Mouse (Mus musculus) adrenal gland, postnatal 14 days (tissue): ENCODE results near the gene Kcnh2. TPM values are rescaled to one million over a fixed set of nuclear protein-coding genes. Genes with fewer than 3 reads are reported as not detected.

Source experiments
- DNase-seq: peaks from one replicate; pipeline ENCODE4 v3.0.0; 2021; ENCODE audit warnings: mixed read lengths
- total RNA-seq: library from RNA; stranded (reverse); gene quantifications from 2 replicates; pipeline ENCODE4 v1.2.3, GENCODE M21; 2021

The Kcnh2 gene
- total RNA-seq, 1 experiment from 2014 or later = 10.7 TPM

DNA sequence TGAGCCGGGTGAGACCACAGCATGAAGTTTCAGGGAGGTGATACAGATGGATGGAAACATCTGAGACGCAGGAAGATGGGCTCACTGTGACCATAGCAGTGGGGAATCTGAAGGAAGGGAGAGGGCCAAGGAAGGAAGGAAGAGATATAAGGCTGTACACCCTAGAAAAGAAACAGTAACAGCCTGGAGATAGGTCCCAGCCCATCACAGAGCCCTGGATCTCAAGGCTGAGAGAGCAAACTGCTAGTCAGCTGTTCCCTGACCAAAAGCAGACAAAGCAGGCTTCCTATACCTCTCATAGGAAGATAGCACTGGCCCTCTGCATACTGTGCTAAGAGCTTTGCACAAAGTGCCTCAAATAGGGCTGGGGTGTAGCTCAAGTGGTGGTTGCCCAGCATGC lies 27.3 kb upstream of the Kcnh2 start:
- DNase-seq = no peak

- DNase-seq = no peak
Measured at GRCm38 (mm10) chr5:24374666-24375328, 23.4 kb upstream of the Kcnh2 start.

DNA sequence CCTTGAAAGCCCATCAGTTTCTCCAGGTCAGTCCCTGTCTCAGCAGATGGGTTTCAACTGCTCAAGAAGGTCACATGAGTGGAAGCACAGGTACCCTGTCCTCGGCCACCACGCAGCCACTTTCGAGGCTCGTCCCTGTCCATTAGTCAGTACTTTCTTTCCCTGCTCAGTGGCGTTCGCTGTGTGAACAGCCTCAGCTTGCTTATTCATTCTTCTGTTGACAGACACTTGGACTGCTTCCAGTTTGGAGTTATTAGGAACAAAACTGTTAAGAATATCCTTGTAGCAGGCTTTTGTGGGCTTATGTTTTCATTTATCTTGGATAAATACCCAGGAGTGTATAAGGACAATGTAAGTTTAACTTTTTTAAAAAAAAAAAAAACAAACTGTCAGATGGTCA lies 22.8 kb upstream of the Kcnh2 start:
- no peak for DNase-seq

GRCm38 (mm10) chr5:24373807-24374206 lies 22.4 kb upstream of the Kcnh2 start:
- DNase-seq = no peak

DNA sequence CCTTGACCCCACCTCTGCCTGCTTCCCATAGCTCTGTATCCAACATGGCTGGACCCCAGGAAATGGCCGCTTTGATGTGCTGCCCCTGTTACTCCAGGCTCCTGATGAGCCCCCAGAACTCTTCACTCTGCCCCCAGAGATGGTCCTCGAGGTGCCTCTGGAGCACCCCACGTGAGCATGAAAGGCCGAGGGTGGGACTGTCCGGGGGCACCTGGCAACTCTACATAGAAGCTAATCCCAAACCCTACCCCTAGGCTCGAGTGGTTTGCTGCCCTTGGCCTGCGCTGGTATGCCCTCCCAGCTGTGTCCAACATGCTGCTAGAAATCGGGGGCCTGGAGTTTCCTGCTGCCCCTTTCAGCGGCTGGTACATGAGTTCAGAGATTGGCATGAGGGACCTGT lies 18.4 kb upstream of the Kcnh2 start:
- no peak for DNase-seq

- no peak for DNase-seq
Measured at GRCm38 (mm10) chr5:24366426-24366825, 15.0 kb upstream of the Kcnh2 start.

GRCm38 (mm10) chr5:24365528-24365927 lies 14.1 kb upstream of the Kcnh2 start:
- no peak for DNase-seq

DNA sequence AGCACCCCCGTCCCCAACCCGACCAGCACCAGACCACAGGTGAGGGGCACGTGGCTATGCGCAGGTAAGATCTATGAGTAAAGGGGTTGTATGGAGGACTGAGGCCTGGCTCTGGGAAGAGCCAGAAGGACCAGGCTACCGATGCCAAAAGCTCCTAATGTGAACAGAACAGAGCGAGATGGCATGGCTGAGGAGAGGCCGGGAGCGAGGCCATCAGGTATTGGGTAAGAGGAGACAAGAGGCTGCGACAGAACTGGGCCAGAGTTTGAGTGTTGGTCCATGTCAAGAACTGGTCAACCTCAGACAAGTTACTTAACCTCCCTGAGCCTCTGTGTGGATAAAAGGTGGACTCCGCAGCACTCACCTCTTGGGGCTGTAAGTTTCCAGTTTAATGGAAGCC lies 13.6 kb upstream of the Kcnh2 start:
- DNase-seq = peak; percentile 67

DNA sequence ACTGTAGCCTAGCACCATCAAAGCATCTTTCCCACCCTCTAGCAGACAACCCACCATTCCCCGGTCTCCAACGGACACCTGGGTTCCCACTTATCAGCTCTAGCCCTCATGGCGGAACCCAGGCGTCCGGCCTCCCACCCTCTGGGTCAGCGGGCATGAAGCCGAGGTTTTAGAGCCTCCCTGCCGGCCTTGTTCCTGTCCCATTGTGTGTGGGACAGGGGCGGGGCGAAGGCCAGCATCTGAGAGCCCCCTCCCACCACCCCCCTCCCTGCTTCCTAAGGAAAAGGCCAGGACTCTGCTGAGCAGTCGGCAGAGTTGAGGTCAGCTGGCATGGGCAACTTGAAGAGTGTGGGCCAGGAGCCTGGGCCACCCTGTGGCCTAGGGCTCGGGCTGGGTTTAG lies 13.1 kb upstream of the Kcnh2 start, which contains the start of gene Nos3:
Nos3 (plus strand) TSS at position 303 of the 400 bp plus-strand sequence.
- peak; percentile 65 for DNase-seq

DNA sequence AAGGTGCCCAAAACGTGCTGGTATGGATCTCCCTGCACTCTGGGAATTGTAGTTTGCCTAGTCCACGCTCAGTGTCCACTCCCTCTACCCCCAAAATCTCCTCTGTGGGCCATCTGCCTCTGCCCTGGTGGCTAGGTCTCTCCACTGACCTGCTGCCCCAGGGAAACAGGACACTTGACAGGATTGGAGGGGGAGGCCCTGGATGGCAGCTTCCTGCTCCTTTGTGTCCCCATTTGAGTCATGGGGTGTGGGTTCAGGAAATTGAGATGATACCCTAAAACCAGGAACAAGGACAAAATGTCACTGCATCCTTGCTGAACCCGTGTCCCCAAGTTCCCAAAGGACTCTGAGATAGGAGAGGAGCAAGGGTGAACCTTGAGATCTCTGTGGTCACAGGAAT lies 12.7 kb upstream of the Kcnh2 start:
- DNase-seq = no peak

- DNase-seq = no peak
Measured at GRCm38 (mm10) chr5:24363467-24363866, 12.1 kb upstream of the Kcnh2 start.

- DNase-seq = peak; percentile 90
Measured at GRCm38 (mm10) chr5:24360792-24361454, 9.5 kb upstream of the Kcnh2 start.

- DNase-seq = peak; percentile 89
Measured at GRCm38 (mm10) chr5:24357461-24357860, 6.1 kb upstream of the Kcnh2 start.

DNA sequence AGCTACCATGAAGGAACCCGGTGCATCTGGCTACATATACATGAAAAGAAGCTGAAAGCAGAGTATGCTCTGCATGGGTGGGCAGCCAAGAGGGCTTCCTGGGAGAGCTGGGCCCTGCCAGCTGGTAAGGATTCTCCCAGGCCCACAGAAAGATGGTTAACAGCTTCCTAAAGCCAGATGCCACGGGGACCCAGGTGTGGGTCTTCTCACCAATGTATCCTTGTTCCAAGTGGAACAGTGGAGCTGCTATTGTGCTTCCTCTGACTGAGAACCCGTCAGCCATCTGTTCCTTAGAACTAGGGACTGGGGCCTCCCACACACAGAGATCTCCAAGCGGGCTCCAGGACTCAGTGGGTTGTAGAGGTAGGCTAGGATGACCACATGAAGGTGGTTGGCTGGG lies 5.4 kb upstream of the Kcnh2 start:
- no peak for DNase-seq

GRCm38 (mm10) chr5:24353327-24353726 lies 1.9 kb upstream of the Kcnh2 start:
- DNase-seq = no peak

DNA sequence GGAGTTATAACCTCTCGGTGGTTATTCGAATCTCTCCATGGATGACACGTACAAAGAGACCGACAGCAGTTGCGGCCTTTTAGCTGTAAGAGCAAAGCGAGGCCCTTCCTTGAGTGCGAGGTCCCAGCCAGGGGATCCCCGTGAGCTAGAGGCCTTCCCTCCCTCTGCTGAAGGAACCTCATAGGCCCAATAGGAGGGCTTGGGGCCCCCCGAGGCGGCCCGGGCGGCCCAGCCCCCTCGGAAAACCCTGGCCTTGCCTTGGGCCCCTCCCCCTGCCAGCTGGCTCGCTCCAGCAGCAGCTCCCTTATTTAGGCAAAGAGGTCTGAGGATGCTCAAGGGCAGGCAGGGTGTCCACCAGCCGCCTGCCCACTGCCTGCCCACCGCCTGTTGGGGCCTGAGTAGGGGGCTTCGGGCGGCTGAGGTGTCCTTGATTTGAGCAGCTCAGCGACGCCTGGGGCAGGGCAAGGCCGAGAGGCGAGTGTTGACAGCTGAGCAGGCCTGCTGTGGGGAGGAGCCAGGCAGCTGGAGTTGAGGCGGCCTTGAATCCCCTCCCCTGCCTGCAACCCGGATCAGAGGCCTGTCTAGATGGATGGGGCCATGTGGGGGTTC lies 951 bp upstream of the Kcnh2 start:
- peak; percentile 76 for DNase-seq

GRCm38 (mm10) chr5:24351701-24352171 lies 332 bp upstream of the Kcnh2 start:
- peak; percentile 93 for DNase-seq

DNA sequence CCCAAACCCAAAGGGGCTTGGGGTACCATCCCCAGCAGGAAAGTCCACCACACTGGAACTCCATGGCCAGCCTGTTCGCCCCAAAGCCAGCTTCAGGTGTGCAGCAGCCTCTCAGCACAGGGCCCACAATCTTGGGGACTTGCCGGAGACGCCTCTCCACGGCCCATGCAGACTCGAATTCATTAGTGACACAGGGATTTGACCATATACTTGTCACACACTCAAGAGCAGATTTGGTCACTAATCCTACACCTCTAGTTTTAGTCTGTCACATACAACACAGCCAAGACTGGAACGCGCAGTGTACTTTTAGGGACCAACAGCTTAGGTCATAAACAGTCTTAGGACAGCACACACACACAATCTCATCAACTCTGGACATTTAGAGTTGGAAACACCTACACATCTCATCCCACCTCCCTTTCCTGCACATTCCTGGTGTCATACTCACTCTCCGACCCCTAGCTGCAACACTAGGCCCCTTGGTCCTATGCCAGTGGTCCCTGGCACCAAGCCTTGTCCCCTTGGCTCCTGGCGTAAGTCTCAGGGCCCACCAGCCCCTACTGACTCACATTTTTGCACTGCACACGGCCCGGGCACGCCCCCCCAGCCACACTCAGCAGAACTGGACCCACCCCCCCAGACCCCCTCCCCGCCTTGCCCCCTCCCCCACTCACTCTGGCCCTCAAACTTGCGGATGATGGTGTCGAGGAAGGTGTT lies 713 bp downstream of the Kcnh2 start:
- no peak for DNase-seq

GRCm38 (mm10) chr5:24350073-24350472 lies 1.3 kb downstream of the Kcnh2 start:
- peak; percentile 47 for DNase-seq

DNA sequence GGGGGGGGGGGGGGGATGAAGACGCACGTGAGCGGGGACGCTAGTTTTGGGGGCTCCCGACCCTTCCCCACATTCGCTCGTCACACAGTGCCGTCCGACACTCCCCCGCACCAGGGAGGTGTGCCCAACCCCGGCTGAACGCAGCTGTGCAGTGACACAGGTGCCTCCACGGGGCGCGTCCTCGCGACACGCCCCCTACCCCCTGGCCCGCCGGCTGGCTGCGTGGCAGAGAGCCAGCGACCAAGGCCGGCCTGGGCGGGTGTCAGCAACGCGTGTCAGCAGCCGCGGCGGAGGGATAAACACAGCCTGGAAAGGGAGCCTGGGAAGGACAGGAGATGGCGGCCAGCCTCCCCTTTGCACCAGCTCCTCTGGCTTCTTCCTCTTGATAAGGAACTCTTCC lies 2.9 kb downstream of the Kcnh2 start:
- peak; percentile 81 for DNase-seq

GRCm38 (mm10) chr5:24348128-24348527 lies 3.3 kb downstream of the Kcnh2 start:
- peak; percentile 90 for DNase-seq

DNA sequence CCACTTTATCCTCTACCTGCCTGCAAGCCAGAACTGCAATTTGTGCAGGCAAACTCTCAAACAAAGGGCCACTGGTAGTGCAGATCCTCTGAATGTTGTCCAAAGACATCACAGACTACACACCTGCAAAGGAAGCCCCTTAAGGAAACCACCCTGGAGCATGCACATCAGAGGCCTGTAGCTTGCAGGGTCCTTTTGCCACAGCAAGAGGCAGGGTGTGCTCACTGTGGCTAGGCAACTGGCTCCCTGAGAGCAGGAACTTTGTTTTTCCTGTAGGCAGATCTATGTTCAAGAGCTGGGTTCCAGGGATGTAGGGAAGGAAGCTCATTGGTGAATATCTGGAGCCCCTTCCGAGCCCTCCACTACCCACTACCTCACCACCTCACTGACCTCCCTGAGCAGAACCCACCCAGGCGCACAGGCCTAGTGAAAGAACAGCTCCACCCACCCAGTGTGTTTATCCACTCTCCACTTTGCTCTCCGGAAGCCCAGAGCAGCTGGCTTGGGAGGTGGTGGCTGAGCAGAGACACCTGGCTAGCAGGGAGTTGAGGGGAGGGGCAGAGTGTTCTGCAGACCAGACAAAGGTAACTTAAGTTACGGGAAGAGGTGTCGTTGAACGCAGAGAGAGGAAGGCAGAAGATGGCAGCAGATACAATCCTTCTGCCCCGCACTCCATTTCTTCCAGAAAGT lies 4.1 kb downstream of the Kcnh2 start:
- DNase-seq = no peak
